Mouse (Mus musculus): ENCODE measurements around the gene Stam2. TPM values are rescaled to one million over a fixed set of nuclear protein-coding genes. Genes with fewer than 3 reads are reported as not detected.

Stam2 gene
- polyA plus RNA-seq (2014; fragmentation: Illumina TruSeq; extraction: RNeasy Lipid Tissue Mini Kit (QIAGEN cat#74804); ENCODE audit: low read depth, low replicate concordance) = 18.8 TPM

DNA sequence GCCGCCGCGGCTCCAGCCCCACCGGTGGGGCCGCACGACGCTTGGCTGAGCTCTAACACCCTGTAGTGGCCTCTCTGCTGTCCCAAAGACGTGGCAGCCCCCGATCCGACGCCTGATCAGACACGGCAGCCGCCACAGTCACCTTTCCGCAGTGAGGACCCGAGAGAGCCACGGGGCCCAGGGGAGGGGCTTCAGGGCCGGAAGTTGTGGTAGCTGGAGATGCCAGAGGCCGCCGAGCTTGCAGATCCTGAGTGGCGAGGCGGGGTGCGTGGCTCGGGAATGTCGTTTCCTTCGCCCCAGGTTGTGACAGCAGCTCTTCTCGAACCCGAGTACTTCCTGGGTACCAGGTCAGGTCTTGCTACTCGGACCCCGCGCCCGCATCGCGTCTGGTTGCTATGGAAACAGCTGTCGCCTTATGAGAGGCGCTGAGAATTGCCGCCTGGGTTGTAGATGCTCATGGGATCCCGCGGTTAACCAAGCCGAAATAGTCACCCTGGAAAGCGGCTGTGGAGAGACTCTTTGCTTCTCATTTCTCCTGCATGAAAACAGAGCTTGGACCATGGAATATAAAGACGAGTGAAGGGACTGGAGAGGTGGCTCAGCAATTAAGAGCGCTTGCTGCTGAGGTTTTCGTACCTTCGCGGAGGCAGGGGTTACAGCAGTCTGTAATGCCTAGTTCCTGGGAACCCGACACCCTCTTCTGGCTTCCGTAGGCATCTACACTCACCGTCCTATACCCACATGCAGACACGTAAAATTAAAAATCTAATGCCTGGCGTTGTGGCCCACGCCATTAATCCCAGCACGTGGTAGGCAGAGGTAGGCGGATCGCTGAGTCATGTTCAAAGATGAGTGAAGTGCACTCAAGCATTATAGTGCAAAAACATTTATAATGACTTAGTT is at the start of gene Stam2:
Stam2 (minus strand) TSS at position 26 of the 903 bp plus-strand sequence.

DNA sequence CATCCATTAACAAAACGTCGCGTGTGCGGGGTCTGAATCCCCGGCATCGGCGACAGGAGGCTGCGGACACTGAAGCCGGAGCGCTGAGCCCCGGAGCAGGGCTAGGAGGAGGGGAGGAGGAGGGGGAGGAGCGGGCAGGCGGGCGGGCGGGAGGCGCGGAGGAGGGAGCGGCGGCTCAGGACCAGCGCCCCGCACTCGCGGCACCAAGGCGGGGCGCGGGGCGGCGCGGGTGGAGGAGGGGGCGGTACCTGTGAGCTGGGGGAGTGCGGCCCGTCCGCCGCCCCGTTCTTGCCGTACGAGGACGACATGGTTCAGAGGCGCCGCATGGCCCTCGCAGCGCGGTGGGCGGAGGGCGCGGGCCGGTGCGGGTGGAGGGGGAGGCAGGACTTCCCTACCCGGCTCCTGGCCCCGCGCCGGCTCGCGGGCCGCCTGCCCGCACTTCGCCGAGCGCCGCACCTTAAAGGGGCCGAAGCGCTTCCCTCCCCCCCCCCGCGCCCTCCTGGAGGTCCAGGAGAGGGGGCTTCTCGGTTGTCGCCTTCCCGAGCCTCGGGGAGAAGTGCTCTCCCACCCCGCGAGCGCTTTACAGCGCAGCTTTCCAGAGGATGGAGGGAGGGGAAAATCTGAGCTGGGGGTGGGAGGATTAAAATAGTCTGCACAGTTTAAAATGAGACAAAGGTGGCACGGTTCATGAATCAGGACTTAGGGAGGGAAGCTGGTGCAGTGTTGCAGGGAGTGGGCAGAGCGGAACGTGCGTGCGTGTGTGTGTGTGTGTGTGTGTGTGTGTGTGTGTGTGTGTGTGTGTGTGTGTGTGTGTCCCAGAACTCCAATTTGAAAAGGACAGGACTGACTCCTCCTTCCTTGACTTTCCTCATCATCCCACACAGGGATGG is 65.8 kb downstream of the Stam2 start, which contains the start of gene Cacnb4:
Cacnb4 (minus strand) TSS at position 809 of the 890 bp plus-strand sequence.

Other genes starting within 250 kb of the Stam2 start
- 1.5 TPM for gene Cacnb4, start 65.5 kb downstream of the Stam2 start, polyA plus RNA-seq (2014; fragmentation: Illumina TruSeq; extraction: RNeasy Lipid Tissue Mini Kit (QIAGEN cat#74804); ENCODE audit: low read depth, low replicate concordance)
- gene Fmnl2, start 115.6 kb upstream of the Stam2 start, polyA plus RNA-seq (2014; fragmentation: Illumina TruSeq; extraction: RNeasy Lipid Tissue Mini Kit (QIAGEN cat#74804); ENCODE audit: low read depth, low replicate concordance) = 6.8 TPM

All from adipose tissue, adult 10 weeks (tissue).